Mouse (Mus musculus) lung, embryonic 15.5 days (tissue): Measurements from ENCODE around the gene Olfr156. TPM values are rescaled to one million over a fixed set of nuclear protein-coding genes. Genes with fewer than 3 reads are reported as not detected.
"Not testable (repeated sequence)": the region's sequence is repeated elsewhere in the genome, so short reads cannot be mapped to it uniquely, and the experiment has no call there.

Source experiments
- ATAC-seq: fragments of 200-750 bp; cut with Nextera tagmentation; 2 replicates; pipeline ENCODE4 v1.8.0; 2017; ENCODE audit warnings: moderate number of reproducible peaks, borderline replicate concordance; ENCODE audit not compliant: low FRiP score, low TSS enrichment; ENCODE audit errors: extremely low read depth
- H3K27ac ChIP-seq: fragments of 300-500 bp; sonication (generic); 2 replicates; pipeline ENCODE4 v1.5.1; 2015; ENCODE audit warnings: moderate library complexity, mild to moderate bottlenecking, inconsistent platforms
- H3K27me3 ChIP-seq: fragments of 300-500 bp; sonication (generic); 2 replicates; pipeline ENCODE4 v1.6.1; 2015; ENCODE audit warnings: inconsistent platforms
- H3K36me3 ChIP-seq: fragments of 300-500 bp; sonication (generic); 2 replicates; pipeline ENCODE4 v1.6.1; 2015; ENCODE audit warnings: inconsistent platforms
- H3K4me1 ChIP-seq: fragments of 300-500 bp; sonication (generic); 2 replicates; pipeline ENCODE4 v1.6.1; 2015; ENCODE audit warnings: inconsistent platforms
- H3K4me2 ChIP-seq: fragments of 300-500 bp; sonication (generic); 2 replicates; pipeline ENCODE4 v1.6.1; 2015; ENCODE audit warnings: inconsistent platforms, mild to moderate bottlenecking, moderate library complexity
- H3K4me3 ChIP-seq: fragments of 300-500 bp; sonication (generic); 2 replicates; pipeline ENCODE4 v1.5.1; 2015; ENCODE audit warnings: mild to moderate bottlenecking, inconsistent platforms
- H3K9ac ChIP-seq: fragments of 300-500 bp; sonication (generic); 2 replicates; pipeline ENCODE4 v1.6.1; 2015; ENCODE audit warnings: inconsistent platforms
- H3K9me3 ChIP-seq: fragments of 300-500 bp; sonication (generic); 2 replicates; pipeline ENCODE4 v1.6.1; 2016; ENCODE audit warnings: inconsistent platforms
- WGBS: fragments of 180-500 bp; shearing (Covaris S2); methylation state at CpG from one replicate; pipeline ENCODE4 v1.1.7; 2015; 5-methylcytosine and 5-hydroxymethylcytosine counted together
- polyA plus RNA-seq: library from polyadenylated mRNA; unstranded; fragments of >200 nt; fragmentation: Nextera tagmentation; extraction: Ambion mirVana; gene quantifications from 2 replicates; pipeline ENCODE4 v1.2.1, GENCODE M21; 2015

Gene Olfr156
- polyA plus RNA-seq, 1 experiment from 2014 or later, result not detected

DNA sequence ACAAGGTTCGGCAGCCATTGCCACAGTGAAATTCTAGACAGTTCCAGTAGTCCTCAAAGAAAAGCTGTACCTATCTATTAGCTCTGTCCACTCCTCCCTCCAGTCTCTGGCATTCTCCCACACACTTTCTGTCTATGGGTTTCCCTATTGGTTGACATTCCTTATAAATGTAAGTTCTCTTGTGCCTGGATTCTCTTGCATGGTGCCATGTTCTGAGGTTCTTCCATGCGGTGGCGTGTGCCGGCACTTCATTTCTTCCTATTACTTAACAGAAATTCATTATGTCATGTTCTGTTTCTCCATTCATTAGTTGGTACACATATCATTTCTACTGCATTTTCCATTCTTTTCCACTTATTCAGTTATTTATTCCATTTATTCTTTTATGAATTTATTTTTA, 5.1 kb upstream of the Olfr156 start:
- no peaks in the 10 kb centered on the region for H3K4me1 ChIP-seq
- H3K27me3 ChIP-seq, result no peaks in the 10 kb centered on the region
- H3K4me3 ChIP-seq, result no peak overlapping the region
- WGBS, result 87% methylated on average over 4 of the region's 4 CpGs
- H3K27ac ChIP-seq, result no peak overlapping the region
- H3K4me2 ChIP-seq, result no peak overlapping the region
- H3K36me3 ChIP-seq, result no peaks in the 10 kb centered on the region
- H3K9me3 ChIP-seq, result no peaks in the 10 kb centered on the region
- no peak overlapping the region for H3K9ac ChIP-seq
- ATAC-seq, result no peak

DNA sequence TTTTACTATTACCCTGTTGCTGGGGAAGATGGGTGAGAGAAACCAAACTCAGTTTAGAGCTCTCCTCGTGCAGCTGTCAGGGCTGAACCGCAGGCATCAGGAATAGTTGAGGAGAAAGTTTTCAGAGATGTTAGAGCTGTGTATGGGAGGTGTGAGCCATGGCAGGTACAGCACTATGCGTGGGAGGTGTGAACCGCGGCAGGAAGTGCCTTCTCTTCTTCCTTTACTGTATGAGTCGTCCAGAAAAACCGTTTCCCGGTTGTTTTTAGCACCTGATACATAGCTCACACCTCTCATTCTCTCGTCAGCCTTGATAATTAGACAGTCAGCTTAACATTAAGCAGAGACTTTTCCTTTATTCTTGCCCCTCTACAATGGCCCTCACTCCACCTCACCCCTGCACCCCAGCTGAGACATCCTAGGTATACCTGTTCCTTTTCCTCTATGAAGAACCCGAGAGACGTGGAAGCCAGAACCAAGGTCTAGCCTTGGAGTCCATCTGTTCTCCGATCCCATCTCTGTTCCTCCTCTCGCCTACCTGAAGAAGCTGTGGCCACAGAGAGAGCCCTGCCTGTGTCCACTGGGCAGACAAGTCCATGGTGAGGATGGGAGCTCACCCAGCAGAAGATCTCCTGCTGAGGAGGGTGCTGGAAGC, 672 bp downstream of the Olfr156 start:
- Histone ChIP-seq H3K27me3 (no peaks in the 10 kb centered on the region), H3K9me3 (no peaks in the 10 kb centered on the region), H3K4me1 (no peaks in the 10 kb centered on the region), H3K36me3 (no peaks in the 10 kb centered on the region), H3K4me2 (no peak overlapping the region), H3K27ac (no peak overlapping the region), H3K4me3 (no peak overlapping the region), H3K9ac (no peak overlapping the region)
- ATAC-seq, result no peak
- 72% methylated on average over 13 of the region's 13 CpGs for WGBS

DNA sequence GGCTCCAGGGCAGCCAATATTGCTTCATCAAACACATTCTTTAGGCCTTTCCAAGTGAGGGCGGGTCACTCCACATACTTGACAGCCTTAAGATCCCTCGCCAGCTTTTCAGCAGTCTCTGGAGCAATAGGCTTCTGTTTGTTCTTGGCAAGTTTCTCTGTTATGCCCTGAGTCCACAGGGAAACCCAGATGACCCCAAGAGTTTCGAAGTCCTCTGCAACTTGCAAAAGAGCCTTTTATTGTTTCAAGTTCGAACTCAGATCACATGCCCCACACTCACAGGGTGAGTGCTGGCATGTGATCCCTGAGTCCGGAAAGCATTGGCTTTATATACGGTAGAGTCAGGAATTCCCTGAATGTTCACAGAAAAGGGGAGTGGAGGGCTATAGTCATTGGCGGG, 24.8 kb downstream of the Olfr156 start:
- no peak for ATAC-seq
- Histone ChIP-seq H3K4me3 (no peak overlapping the region), H3K36me3 (no peaks in the 10 kb centered on the region), H3K27ac (0 out of 2 replicates have a peak overlapping the region, but pooled peaks have one; percentile 21), H3K4me2 (no peak overlapping the region), H3K9ac (no peak overlapping the region), H3K27me3 (no peaks in the 10 kb centered on the region), H3K4me1 (no peaks in the 10 kb centered on the region), H3K9me3 (no peaks in the 10 kb centered on the region)
- 58% methylated on average over 7 of the region's 7 CpGs for WGBS

DNA sequence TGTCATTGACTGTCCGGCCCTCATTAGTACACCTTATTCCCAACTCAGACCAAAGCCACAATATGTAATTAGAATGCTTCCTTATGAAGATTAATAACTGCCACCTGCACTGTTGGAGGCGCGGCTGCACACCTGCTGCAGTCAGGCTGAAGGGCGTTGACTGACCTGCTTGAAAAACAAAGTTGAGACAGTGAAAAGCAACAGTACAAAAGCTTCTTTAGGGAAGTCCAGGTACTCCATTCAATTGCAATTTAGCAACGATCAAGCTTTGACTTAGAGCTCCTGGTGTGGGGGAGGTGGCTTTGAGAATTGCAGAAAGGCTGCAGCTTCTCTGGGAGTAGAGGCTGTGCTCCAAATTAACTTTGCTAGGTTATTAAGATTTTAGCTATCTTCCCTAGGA, 27.9 kb downstream of the Olfr156 start:
- not testable (repeated sequence) for H3K9me3 ChIP-seq, H3K4me2 ChIP-seq, H3K27ac ChIP-seq, H3K36me3 ChIP-seq, H3K9ac ChIP-seq, ATAC-seq, H3K4me3 ChIP-seq, H3K27me3 ChIP-seq, H3K4me1 ChIP-seq
- 83% methylated on average over 5 of the region's 5 CpGs for WGBS

DNA sequence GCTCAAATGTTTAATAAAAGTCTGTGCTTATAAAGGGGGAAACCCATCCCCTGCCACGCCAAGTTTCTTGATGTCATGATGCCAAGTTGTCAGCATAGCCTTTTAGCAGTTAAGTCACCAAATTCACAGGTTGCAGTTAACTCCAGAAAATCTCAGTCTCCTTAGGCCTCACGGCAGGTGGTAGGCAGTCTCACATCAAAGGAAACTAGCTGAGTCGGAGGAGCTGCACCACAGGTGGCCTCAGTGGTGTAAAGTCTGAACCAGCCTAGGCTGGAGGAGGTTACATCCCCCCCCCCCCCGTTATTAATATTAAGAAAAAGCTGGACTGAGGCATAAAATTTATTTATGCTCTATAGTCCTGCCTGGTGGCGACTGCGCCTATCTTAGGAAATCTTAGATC, 28.4 kb downstream of the Olfr156 start:
- no peaks in the 10 kb centered on the region for H3K9me3 ChIP-seq
- H3K4me3 ChIP-seq, result no peak overlapping the region
- no peak for ATAC-seq
- H3K4me1 ChIP-seq, result no peaks in the 10 kb centered on the region
- WGBS, result 71% methylated on average over 6 of the region's 6 CpGs
- no peak overlapping the region for H3K27ac ChIP-seq
- no peak overlapping the region for H3K9ac ChIP-seq
- no peak overlapping the region for H3K4me2 ChIP-seq
- no peaks in the 10 kb centered on the region for H3K36me3 ChIP-seq
- no peaks in the 10 kb centered on the region for H3K27me3 ChIP-seq

DNA sequence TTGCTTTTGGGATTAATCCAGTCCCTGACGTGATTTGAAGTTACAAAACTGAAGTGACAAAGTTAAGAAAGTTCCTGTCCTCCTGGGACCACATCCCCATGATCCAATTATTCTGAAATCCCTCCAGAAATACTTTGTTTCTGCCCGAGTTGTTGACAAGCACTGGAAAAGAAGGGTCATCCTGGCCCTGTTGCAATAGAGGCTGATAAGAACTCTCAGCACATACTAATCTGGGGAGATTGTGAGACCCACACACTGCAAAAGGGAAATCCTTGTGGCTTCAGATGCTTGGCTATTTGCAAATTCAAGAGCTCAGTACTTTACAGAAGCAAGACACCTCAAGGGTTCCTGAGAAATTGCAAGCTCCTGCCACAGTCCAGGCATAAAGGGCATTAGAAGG, 51.4 kb downstream of the Olfr156 start:
- ATAC-seq, result no peak
- 31% methylated on average over 2 of the region's 2 CpGs for WGBS

DNA sequence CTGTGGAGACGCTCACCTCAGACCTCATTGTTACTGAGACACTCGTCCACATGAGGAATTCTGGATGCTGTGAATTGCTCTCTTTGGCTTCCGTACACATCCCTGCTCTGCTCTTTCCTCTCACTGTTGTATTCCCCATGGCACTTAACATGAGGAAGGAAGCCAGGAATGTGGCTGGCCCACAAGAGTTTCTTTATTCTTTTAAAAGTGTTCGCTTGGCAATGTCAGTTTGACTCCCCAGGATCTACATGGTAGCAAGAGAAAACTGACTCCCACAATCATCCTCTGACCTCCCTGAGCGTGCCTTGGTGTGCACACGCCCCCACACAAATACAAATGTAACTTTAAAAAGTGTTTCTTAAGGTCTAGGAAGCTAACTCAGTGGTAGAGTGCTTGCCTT, 52.1 kb downstream of the Olfr156 start:
- WGBS, result 46% methylated on average over 6 of the region's 6 CpGs
- Histone ChIP-seq H3K4me1 (peaks cover 5% of the 10 kb centered on the region), H3K4me3 (no peak overlapping the region), H3K4me2 (no peak overlapping the region), H3K27ac (no peak overlapping the region), H3K36me3 (no peaks in the 10 kb centered on the region), H3K9me3 (no peaks in the 10 kb centered on the region), H3K27me3 (no peaks in the 10 kb centered on the region), H3K9ac (no peak overlapping the region)
- no peak for ATAC-seq

More for the DNA sequence above, 51.4 kb downstream of the Olfr156 start:
- Histone ChIP-seq H3K4me3 (no peak overlapping the region), H3K4me2 (no peak overlapping the region), H3K9me3 (no peaks in the 10 kb centered on the region), H3K36me3 (no peaks in the 10 kb centered on the region), H3K9ac (no peak overlapping the region), H3K27me3 (no peaks in the 10 kb centered on the region), H3K27ac (no peak overlapping the region), H3K4me1 (peaks cover 5% of the 10 kb centered on the region)

DNA sequence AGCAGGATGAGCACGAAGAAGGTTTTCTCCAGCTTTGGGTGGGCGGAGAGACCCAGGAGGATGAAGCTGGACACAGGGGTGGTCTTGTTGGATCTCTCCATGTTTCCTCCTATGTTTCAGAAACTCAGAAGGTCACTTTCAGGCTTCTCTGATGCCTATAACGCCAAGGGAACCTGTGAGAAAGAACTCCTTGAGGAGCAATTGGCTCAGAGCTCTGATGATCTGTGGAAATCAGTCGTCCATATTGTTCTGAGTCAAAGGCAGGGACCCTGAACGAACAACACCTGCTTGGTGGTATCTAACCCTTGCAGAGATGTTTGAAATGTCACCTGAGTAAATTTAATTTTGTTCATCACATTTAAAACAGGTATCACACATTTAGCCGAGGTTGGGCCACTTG, 52.8 kb downstream of the Olfr156 start, which contains the start of gene Olfr159:
TSS of gene Olfr159 (minus strand) at position 101 of the 400 bp plus-strand sequence.
- Histone ChIP-seq H3K27ac (no peak within 1 kb of the TSS), H3K9me3 (no peaks in the 10 kb centered on the region), H3K4me1 (peaks cover 5% of the 10 kb centered on the region), H3K9ac (no peak within 1 kb of the TSS), H3K4me3 (no peak within 1 kb of the TSS), H3K36me3 (no peaks in the 10 kb centered on the region), H3K27me3 (no peaks in the 10 kb centered on the region), H3K4me2 (no peak within 1 kb of the TSS)
- no peak for ATAC-seq
- WGBS, result 80% methylated on average over 6 of the region's 6 CpGs

Other genes starting within 250 kb of the Olfr156 start
- gene Rgp1, start 245.2 kb downstream of the Olfr156 start, polyA plus RNA-seq, result 23.7 and 32.2 TPM in 2 replicates
- 19.0 and 21.1 TPM in 2 replicates for gene Gba2, start 245.0 kb downstream of the Olfr156 start, polyA plus RNA-seq
- gene Msmp, start 239.4 kb downstream of the Olfr156 start, polyA plus RNA-seq, result 0.77 and 1.5 TPM in 2 replicates
- gene Npr2, start 192.0 kb downstream of the Olfr156 start, polyA plus RNA-seq, result 9.6 and 10.6 TPM in 2 replicates
- 3.9 TPM in 2 replicates for gene Spag8, start 170.3 kb downstream of the Olfr156 start, polyA plus RNA-seq
- gene Hint2, start 167.4 kb downstream of the Olfr156 start, polyA plus RNA-seq, result 110 and 114 TPM in 2 replicates
- gene Tmem8b, start 154.9 kb downstream of the Olfr156 start, polyA plus RNA-seq, result 4.2 and 4.9 TPM in 2 replicates
- 2.1 and 2.3 TPM in 2 replicates for gene Fam221b, start 154.8 kb downstream of the Olfr156 start, polyA plus RNA-seq
- not detected in 2 replicates for gene Olfr70, start 123.1 kb downstream of the Olfr156 start, polyA plus RNA-seq
- gene Olfr71, start 113.6 kb downstream of the Olfr156 start, polyA plus RNA-seq, result not detected in 2 replicates
- gene Hrct1, start 96.7 kb downstream of the Olfr156 start, polyA plus RNA-seq, result 1.1 and 1.3 TPM in 2 replicates
- 0.48 and 0.62 TPM in 2 replicates for gene Spaar, start 93.9 kb downstream of the Olfr156 start, polyA plus RNA-seq
- gene Olfr159, start 52.9 kb downstream of the Olfr156 start, polyA plus RNA-seq, result not detected in 2 replicates
- gene Olfr157, start 16.3 kb upstream of the Olfr156 start, polyA plus RNA-seq, result not detected in 2 replicates
- not detected in 2 replicates for gene Olfr155, start 27.7 kb upstream of the Olfr156 start, polyA plus RNA-seq
- 23.0 and 23.2 TPM in 2 replicates for gene Reck, start 51.6 kb upstream of the Olfr156 start, polyA plus RNA-seq
- gene Glipr2, start 133.5 kb upstream of the Olfr156 start, polyA plus RNA-seq, result 66.8 and 67.9 TPM in 2 replicates
- not detected in 2 replicates for gene Ccin, start 159.6 kb upstream of the Olfr156 start, polyA plus RNA-seq
- 223 TPM in 2 replicates for gene Clta, start 180.6 kb upstream of the Olfr156 start, polyA plus RNA-seq